Mouse (Mus musculus): ENCODE measurements around the gene Fam45a.

- no peak for TF ChIP-seq HCFC1 (IDR thresholded peaks at IDR 0.05; ENCODE audit: borderline replicate concordance, insufficient read depth, low read length)
- TF ChIP-seq MAFK (IDR thresholded peaks at IDR 0.05; ENCODE audit: insufficient read depth, low read depth, low read length) = no peak
These were observed 59.1 kb downstream of the Fam45a start for GRCm38 (mm10) chr19:60870489-60870888.
